Mouse (Mus musculus): ENCODE results near the gene 4930402H24Rik. TPM values are rescaled to one million over a fixed set of nuclear protein-coding genes. Genes with fewer than 3 reads are reported as not detected.

Gene 4930402H24Rik
- total and polyA plus RNA-seq, 2 experiments from 2014 or later = 49.2 to 97.9 TPM

DNA sequence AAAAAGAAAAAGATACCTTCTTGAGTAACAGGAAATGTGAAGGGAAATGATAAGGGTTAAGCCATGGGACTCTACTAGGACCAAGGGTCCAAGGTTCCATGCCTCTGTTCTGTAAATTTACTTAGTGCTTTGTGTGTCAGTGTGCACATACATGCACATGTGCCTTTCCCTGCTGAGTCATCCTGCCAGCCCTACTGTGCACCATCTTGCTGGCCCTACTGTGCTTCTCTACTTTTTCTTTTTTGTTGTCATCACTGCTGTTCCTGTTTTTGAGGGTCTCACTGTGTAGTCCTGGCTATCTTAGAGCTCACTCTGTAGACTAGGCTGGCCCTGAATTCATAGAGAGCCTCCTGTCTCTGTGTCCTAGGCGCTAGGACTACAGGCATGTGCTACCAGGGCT is 178.5 kb downstream of the 4930402H24Rik start:
- Histone ChIP-seq H3K9me3 (ENCODE audit: low read length) (no peaks in the 10 kb centered on the region), H3K27ac (ENCODE audit: low read depth, low read length) (no peak overlapping the region), H3K27me3 (ENCODE audit: insufficient read depth, low read length) (no peaks in the 10 kb centered on the region), H3K4me3 (ENCODE audit: low read depth, low read length) (no peak overlapping the region), H3K4me1 (ENCODE audit: insufficient read depth) (no peaks in the 10 kb centered on the region), H3K4me2 (ENCODE audit: low read depth) (no peak overlapping the region), H3K9ac (no peak overlapping the region), H3K36me3 (ENCODE audit: insufficient read depth) (peaks cover 93% of the 10 kb centered on the region)
- DNase-seq (no peak), ATAC-seq (no peak)
- 95% methylated on average over 1 of the region's 1 CpGs for WGBS
- no peak for TF ChIP-seq CTCF (IDR thresholded peaks at IDR 0.05; ENCODE audit: low read depth)

DNA sequence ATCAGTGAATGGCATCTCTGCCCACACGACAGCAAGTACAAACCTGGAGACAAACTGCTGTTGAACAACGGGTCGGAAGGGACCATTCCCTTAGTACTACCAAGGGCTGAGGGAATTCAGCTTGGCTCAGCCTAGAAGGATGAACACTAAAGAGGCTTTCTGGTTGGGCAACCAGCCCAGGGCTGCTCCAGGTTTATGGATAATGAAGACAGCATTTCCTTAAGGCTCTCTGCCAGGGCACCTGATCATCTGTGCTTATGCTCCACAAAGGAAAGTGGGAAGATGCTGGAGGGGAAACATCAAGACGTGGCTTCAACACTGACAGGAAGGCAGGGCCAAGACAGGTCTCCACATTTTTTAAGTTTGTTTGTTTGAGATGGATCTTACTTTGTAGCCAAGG is 181.8 kb downstream of the 4930402H24Rik start:
- no peaks in the 10 kb centered on the region for H3K27me3 ChIP-seq (ENCODE audit: insufficient read depth, low read length)
- no peak overlapping the region for H3K4me2 ChIP-seq (ENCODE audit: low read depth)
- DNase-seq = no peak
- no peak for ATAC-seq
- H3K27ac ChIP-seq (ENCODE audit: low read depth, low read length) = no peak overlapping the region
- H3K4me1 ChIP-seq (ENCODE audit: insufficient read depth) = no peaks in the 10 kb centered on the region
- H3K4me3 ChIP-seq (ENCODE audit: low read depth, low read length) = no peak overlapping the region
- H3K9me3 ChIP-seq (ENCODE audit: low read length) = no peaks in the 10 kb centered on the region
- WGBS = 75% methylated on average over 4 of the region's 4 CpGs
- no peak for TF ChIP-seq CTCF (IDR thresholded peaks at IDR 0.05; ENCODE audit: low read depth)
- H3K36me3 ChIP-seq (ENCODE audit: insufficient read depth) = peaks cover 85% of the 10 kb centered on the region
- H3K9ac ChIP-seq = no peak overlapping the region

DNA sequence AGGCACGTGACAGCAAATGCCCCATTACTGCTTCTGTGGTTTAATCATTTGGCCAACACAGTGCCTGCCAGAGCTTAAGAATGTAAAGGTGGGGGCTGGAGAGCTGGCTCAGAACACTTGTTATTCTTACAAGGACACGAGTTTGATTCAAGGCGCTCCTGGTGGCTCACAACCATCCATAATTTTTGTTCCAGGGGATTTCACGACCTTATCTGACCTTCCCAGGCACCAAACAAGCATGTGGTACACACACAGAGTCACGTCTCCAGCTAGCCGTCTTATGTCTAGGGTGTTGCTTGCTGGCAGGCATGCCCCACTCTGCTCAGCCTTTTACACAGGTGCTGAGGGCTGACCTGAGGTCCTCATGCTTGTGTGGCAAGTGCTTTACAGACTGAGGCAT is 188.3 kb downstream of the 4930402H24Rik start:
- H3K4me2 ChIP-seq (ENCODE audit: low read depth) = no peak overlapping the region
- no peak for ATAC-seq
- no peak overlapping the region for H3K9ac ChIP-seq
- H3K27ac ChIP-seq (ENCODE audit: low read depth, low read length) = no peak overlapping the region
- WGBS = 84% methylated on average over 6 of the region's 6 CpGs
- H3K9me3 ChIP-seq (ENCODE audit: low read length) = no peaks in the 10 kb centered on the region
- H3K4me3 ChIP-seq (ENCODE audit: low read depth, low read length) = no peak overlapping the region
- H3K4me1 ChIP-seq (ENCODE audit: insufficient read depth) = no peaks in the 10 kb centered on the region
- no peak for TF ChIP-seq CTCF (IDR thresholded peaks at IDR 0.05; ENCODE audit: low read depth)
- no peak for DNase-seq
- no peaks in the 10 kb centered on the region for H3K27me3 ChIP-seq (ENCODE audit: insufficient read depth, low read length)
- H3K36me3 ChIP-seq (ENCODE audit: insufficient read depth) = peaks cover 78% of the 10 kb centered on the region

DNA sequence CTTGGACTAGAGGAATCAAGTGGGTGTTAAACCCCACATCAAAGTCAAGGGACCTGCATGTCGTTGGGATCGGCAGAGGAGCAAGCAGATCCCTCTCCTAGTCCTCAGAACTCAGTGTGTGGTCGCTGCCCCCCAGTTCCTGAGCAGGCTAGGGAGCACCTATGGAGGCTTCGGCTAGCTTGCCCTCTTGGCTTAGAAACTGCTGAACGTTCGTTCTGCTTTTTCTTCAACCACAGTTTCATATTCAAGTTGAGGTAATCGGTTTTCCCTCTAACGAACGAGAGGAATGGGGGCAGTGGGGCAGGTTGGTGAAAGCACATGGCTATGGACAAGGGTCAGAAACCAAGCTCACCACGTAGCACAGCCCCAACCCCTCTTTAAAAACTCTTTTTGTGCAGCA is 199.1 kb downstream of the 4930402H24Rik start:
- H3K4me1 ChIP-seq (ENCODE audit: insufficient read depth) = no peaks in the 10 kb centered on the region
- no peaks in the 10 kb centered on the region for H3K27me3 ChIP-seq (ENCODE audit: insufficient read depth, low read length)
- H3K36me3 ChIP-seq (ENCODE audit: insufficient read depth) = peaks cover 51% of the 10 kb centered on the region
- ATAC-seq = no peak
- H3K27ac ChIP-seq (ENCODE audit: low read depth, low read length) = no peak overlapping the region
- 66% methylated on average over 10 of the region's 10 CpGs for WGBS
- H3K9ac ChIP-seq = no peak overlapping the region
- no peaks in the 10 kb centered on the region for H3K9me3 ChIP-seq (ENCODE audit: low read length)
- no peak overlapping the region for H3K4me2 ChIP-seq (ENCODE audit: low read depth)
- no peak overlapping the region for H3K4me3 ChIP-seq (ENCODE audit: low read depth, low read length)
- no peak for TF ChIP-seq CTCF (IDR thresholded peaks at IDR 0.05; ENCODE audit: low read depth)
- no peak for DNase-seq

DNA sequence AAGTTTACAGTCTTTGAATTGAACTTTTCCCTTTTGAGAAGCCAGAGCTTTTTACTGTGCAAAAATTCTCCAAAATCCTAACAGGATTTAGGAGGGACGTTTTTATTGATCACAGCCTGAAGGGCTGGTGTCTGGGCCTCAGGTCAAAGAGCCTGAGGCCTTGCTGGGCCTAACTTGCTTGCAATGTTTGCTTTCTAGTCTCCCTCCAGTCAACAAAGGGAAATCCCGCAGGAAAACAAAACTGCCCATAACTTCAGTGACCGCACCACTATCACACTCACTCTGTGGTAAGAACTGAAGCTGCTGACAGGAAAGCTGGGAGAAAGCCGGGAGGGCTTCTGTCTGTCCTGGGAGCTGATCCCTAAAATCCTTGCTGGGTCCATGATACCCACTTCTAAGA is 199.6 kb downstream of the 4930402H24Rik start:
- 71% methylated on average over 4 of the region's 4 CpGs for WGBS
- Histone ChIP-seq H3K9ac (no peak overlapping the region), H3K4me3 (ENCODE audit: low read depth, low read length) (no peak overlapping the region), H3K4me1 (ENCODE audit: insufficient read depth) (no peaks in the 10 kb centered on the region), H3K27ac (ENCODE audit: low read depth, low read length) (no peak overlapping the region), H3K27me3 (ENCODE audit: insufficient read depth, low read length) (no peaks in the 10 kb centered on the region), H3K36me3 (ENCODE audit: insufficient read depth) (peaks cover 47% of the 10 kb centered on the region), H3K4me2 (ENCODE audit: low read depth) (no peak overlapping the region), H3K9me3 (ENCODE audit: low read length) (no peaks in the 10 kb centered on the region)
- DNase-seq = no peak
- TF ChIP-seq CTCF (IDR thresholded peaks at IDR 0.05; ENCODE audit: low read depth) = no peak
- no peak for ATAC-seq

DNA sequence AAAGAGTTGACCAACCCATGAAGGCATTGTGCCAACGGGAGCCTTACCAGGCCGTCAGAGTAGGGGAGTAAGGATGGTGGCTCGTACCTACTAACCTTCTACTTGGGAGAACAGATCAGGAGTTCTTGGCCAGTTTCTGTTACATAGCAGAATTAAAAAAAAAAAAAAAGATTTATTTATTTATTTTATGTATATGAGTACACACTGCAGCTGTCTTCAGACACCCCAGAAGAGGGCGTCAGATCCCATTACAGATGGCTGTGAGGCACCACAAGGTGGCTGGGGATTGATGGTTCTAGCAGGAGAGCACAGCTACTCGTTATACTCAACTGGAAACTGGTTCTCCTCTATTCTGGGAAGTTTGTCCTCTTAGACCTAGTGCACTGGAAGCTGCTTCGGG is 201.0 kb downstream of the 4930402H24Rik start:
- peak; percentile 30; the same call in 1 of the 2 replicates for ATAC-seq
- no peak overlapping the region for H3K27ac ChIP-seq (ENCODE audit: low read depth, low read length)
- peak; percentile 20; the same call in 1 of the 2 replicates for TF ChIP-seq CTCF (IDR thresholded peaks at IDR 0.05; ENCODE audit: low read depth)
- H3K27me3 ChIP-seq (ENCODE audit: insufficient read depth, low read length) = no peaks in the 10 kb centered on the region
- 69% methylated on average over 6 of the region's 6 CpGs for WGBS
- no peak for DNase-seq
- H3K36me3 ChIP-seq (ENCODE audit: insufficient read depth) = peaks cover 33% of the 10 kb centered on the region
- no peaks in the 10 kb centered on the region for H3K9me3 ChIP-seq (ENCODE audit: low read length)
- no peak overlapping the region for H3K4me3 ChIP-seq (ENCODE audit: low read depth, low read length)
- no peaks in the 10 kb centered on the region for H3K4me1 ChIP-seq (ENCODE audit: insufficient read depth)
- H3K9ac ChIP-seq = no peak overlapping the region
- H3K4me2 ChIP-seq (ENCODE audit: low read depth) = no peak overlapping the region

DNA sequence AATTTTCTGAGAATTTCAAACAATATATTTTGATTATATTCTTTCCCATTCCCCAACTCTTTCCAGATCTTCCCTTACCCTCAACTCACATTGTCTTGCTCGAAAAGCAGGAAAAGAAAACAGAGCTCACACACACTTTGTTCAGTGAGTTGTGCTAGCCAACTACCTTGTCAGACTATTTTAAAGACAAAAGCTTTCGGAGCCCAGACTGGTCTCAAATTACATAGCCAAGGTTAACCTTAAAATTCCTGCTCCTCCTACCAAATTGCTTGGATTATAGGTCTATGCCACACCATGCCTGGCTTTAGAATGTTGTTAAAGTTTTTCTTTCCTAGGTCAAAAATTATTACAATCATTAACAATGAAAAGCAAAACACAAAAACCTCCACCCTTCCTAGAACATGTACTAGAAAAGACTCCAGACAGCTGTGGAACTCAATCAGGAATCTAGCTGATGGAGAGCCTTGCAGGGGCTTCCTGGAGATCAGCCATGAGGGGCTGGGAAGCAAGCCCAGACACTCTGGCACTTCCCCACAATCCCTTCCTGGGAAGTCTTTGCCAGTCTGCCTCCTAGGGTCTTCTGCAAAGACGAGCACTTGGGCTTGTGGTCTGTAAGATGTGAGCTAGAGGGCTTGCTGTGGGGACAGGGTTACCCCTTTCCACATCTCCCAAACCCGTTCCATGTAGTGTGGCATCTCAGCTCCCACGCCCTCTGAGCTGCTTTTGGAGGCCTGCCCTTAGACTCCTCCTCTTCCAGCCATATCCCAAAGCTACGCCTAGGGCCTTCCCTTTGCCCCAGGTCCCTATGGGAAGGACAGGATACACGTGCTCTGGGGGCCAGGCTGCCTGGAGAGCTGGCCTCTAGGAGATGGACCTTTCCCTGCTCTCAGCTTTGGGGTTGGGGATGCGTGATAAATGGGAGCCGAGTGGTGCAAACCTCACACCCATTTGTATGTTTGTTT is 201.9 kb downstream of the 4930402H24Rik start:
- 51% methylated on average over 9 of the region's 9 CpGs for WGBS

More for the DNA sequence above, 201.9 kb downstream of the 4930402H24Rik start:
- Histone ChIP-seq H3K9ac (no peak overlapping the region), H3K4me2 (ENCODE audit: low read depth) (no peak overlapping the region), H3K9me3 (ENCODE audit: low read length) (no peaks in the 10 kb centered on the region), H3K4me3 (ENCODE audit: low read depth, low read length) (no peak overlapping the region), H3K27me3 (ENCODE audit: insufficient read depth, low read length) (no peaks in the 10 kb centered on the region), H3K4me1 (ENCODE audit: insufficient read depth) (no peaks in the 10 kb centered on the region), H3K27ac (ENCODE audit: low read depth, low read length) (no peak overlapping the region), H3K36me3 (ENCODE audit: insufficient read depth) (peaks cover 25% of the 10 kb centered on the region)
- no peak for TF ChIP-seq CTCF (IDR thresholded peaks at IDR 0.05; ENCODE audit: low read depth)
- peak; percentile 50 for ATAC-seq
- peak; percentile 65 for DNase-seq
